Mouse (Mus musculus): ENCODE data around the gene Ralgps1. TPM values are rescaled to one million over a fixed set of nuclear protein-coding genes. Genes with fewer than 3 reads are reported as not detected.

Ralgps1 gene
- polyA plus RNA-seq, 1 experiment from 2014 or later: 19.5 TPM

DNA sequence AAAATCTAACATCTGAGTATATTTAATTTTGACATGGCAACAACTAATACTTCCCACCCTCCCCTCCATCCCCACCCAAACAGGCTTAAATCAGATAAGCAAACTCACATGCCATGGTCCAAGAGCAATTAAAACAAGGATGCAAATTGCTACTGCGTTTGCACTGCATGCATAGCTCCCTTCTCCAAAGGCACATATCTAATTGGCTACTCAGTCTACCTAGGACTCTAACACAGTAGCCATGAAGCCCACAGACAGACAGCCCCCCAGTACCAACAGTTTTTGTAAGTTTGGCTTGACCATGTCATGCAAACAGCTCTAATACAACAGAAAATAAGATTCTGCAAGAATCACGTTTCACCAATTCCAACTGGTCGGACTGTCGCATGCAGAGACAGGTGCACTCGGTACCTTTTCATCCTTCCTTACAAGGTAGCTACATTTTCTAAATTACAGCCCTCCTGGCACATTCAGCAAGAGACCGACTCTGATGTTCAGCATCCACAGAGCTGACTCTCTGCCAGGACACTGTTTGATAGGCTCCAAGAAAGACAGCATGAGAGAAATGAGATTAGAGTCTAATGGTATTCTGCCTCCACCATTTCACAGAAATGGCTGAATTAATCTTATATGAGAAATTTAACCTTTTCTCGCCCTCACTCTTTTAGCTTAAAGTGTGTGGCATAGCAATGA lies 284.5 kb downstream of the Ralgps1 start:
- H3K9me3 ChIP-seq (ENCODE audit: control insufficient read depth, low read length): no peaks in the 10 kb centered on the region

GRCm38 (mm10) chr2:33086016-33086596 lies 285.2 kb downstream of the Ralgps1 start:
- no peak overlapping the region for H3K27ac ChIP-seq (ENCODE audit: low read depth, low read length)
- no peaks in the 10 kb centered on the region for H3K4me1 ChIP-seq (replicated peaks; ENCODE audit: control insufficient read depth, insufficient read depth, low read length)
- no peak for ATAC-seq (replicated peaks; ENCODE audit: low FRiP score)
- no peak for DNase-seq (ENCODE audit: low spot score)
- WGBS: 48% methylated on average over 7 of the region's 7 CpGs
- H3K4me2 ChIP-seq (ENCODE audit: low read depth, low read length, severe bottlenecking): no peak overlapping the region
- H3K9ac ChIP-seq (ENCODE audit: low read length): no peak overlapping the region
- no peaks in the 10 kb centered on the region for H3K9me3 ChIP-seq (ENCODE audit: control insufficient read depth, low read length)
- no peak overlapping the region for H3K4me3 ChIP-seq (ENCODE audit: low read depth, low read length)
- no peaks in the 10 kb centered on the region for H3K36me3 ChIP-seq (ENCODE audit: control insufficient read depth, insufficient read depth, low read length)
- no peaks in the 10 kb centered on the region for H3K27me3 ChIP-seq (ENCODE audit: control insufficient read depth, insufficient read depth, low read length)

More for the DNA sequence above, 284.5 kb downstream of the Ralgps1 start:
- no peak for DNase-seq (ENCODE audit: low spot score)
- no peaks in the 10 kb centered on the region for H3K4me1 ChIP-seq (replicated peaks; ENCODE audit: control insufficient read depth, insufficient read depth, low read length)
- H3K27ac ChIP-seq (ENCODE audit: low read depth, low read length): no peak overlapping the region
- no peaks in the 10 kb centered on the region for H3K27me3 ChIP-seq (ENCODE audit: control insufficient read depth, insufficient read depth, low read length)
- H3K4me2 ChIP-seq (ENCODE audit: low read depth, low read length, severe bottlenecking): no peak overlapping the region
- WGBS: 84% methylated on average over 7 of the region's 7 CpGs
- no peak overlapping the region for H3K4me3 ChIP-seq (ENCODE audit: low read depth, low read length)
- H3K36me3 ChIP-seq (ENCODE audit: control insufficient read depth, insufficient read depth, low read length): no peaks in the 10 kb centered on the region
- H3K9ac ChIP-seq (ENCODE audit: low read length): no peak overlapping the region
- no peak for ATAC-seq (replicated peaks; ENCODE audit: low FRiP score)

DNA sequence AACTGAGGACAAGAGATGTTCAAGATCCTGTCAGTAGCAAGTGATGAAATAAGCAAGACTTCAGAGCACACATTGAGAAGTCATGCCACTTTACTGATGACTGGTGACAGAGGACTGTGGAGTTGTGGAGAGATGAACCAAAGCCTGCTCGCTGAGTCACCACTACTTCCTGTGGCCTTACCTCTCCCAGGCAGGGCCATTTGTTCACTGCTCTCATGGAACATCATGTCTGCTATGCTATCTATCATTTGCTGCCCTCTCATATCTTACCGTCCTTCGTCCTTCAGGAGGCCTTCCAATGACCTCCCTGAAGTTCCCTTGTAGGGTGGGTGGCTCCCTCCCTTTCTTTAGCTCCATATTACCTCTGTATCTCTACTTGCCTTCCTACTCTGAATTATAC lies 287.1 kb downstream of the Ralgps1 start:
- H3K9me3 ChIP-seq (ENCODE audit: control insufficient read depth, low read length): no peaks in the 10 kb centered on the region
- no peak overlapping the region for H3K4me2 ChIP-seq (ENCODE audit: low read depth, low read length, severe bottlenecking)
- H3K9ac ChIP-seq (ENCODE audit: low read length): no peak overlapping the region
- DNase-seq (ENCODE audit: low spot score): no peak
- no peak overlapping the region for H3K4me3 ChIP-seq (ENCODE audit: low read depth, low read length)
- H3K27me3 ChIP-seq (ENCODE audit: control insufficient read depth, insufficient read depth, low read length): no peaks in the 10 kb centered on the region
- 96% methylated on average over 3 of the region's 3 CpGs for WGBS
- no peaks in the 10 kb centered on the region for H3K4me1 ChIP-seq (replicated peaks; ENCODE audit: control insufficient read depth, insufficient read depth, low read length)
- H3K36me3 ChIP-seq (ENCODE audit: control insufficient read depth, insufficient read depth, low read length): no peaks in the 10 kb centered on the region
- ATAC-seq (replicated peaks; ENCODE audit: low FRiP score): no peak
- no peak overlapping the region for H3K27ac ChIP-seq (ENCODE audit: low read depth, low read length)

Small RNA genes within 50 kb of the gene (microRNA-seq; reads per million reads assigned to microRNA genes)
- not detected for gene Gm25998 (ENCODE audit: insufficient number of aligned reads)

Other genes starting within 250 kb of the Ralgps1 start
- 9.7 and 12.9 TPM in 2 replicates for gene Garnl3, start 239.8 kb downstream of the Ralgps1 start, polyA plus RNA-seq (2014; fragmentation: Nextera tagmentation; extraction: Ambion mirVana)
- gene Angptl2, start 155.4 kb downstream of the Ralgps1 start, polyA plus RNA-seq (2014; fragmentation: Nextera tagmentation; extraction: Ambion mirVana): 24.4 and 25.2 TPM in 2 replicates
- 9.2 and 10.6 TPM in 2 replicates for gene Zbtb34, start 59.8 kb upstream of the Ralgps1 start, polyA plus RNA-seq (2014; fragmentation: Nextera tagmentation; extraction: Ambion mirVana)
- gene Zbtb43, start 97.1 kb upstream of the Ralgps1 start, polyA plus RNA-seq (2014; fragmentation: Nextera tagmentation; extraction: Ambion mirVana): 21.0 and 23.7 TPM in 2 replicates

Measured in forebrain, embryonic 11.5 days (tissue).